8 mouse cellular contexts compared by ENCODE assay signal in genomic region chr6:119387801-119388649, GRCm38 (mm10). TPM values are rescaled to one million over a fixed set of nuclear protein-coding genes. Genes with fewer than 3 reads are reported as not detected.
DNase-seq lines count a peak whose midpoint lies in the region; ATAC-seq lines count a peak whose summit lies in the region.

No protein-coding gene starts in this region.

- peak overlapping the region; percentile 89 for H3K9ac ChIP-seq in forebrain, embryonic 16.5 days (replicated peaks; ENCODE audit: low read depth, low read length)
- peak overlapping the region; percentile 84 for H3K9ac ChIP-seq in hindbrain, embryonic 14.5 days
- H3K9ac ChIP-seq in midbrain, embryonic 14.5 days (replicated peaks; ENCODE audit: low read length), result peak overlapping the region; percentile 86
- H3K9ac ChIP-seq in stomach, embryonic 16.5 days (ENCODE audit: low read length), result peak overlapping the region; percentile 98

- H3K4me2 ChIP-seq in forebrain, embryonic 16.5 days (ENCODE audit: low read length), result peak overlapping the region; percentile 80
- peak overlapping the region; percentile 90 for H3K4me2 ChIP-seq in hindbrain, embryonic 14.5 days (replicated peaks)
- peak overlapping the region; percentile 62 for H3K4me2 ChIP-seq in midbrain, embryonic 14.5 days (ENCODE audit: low read length)
- H3K4me2 ChIP-seq in stomach, embryonic 16.5 days (ENCODE audit: low read depth, low read length), result peak overlapping the region; percentile 92

- H3K9me3 ChIP-seq in forebrain, embryonic 16.5 days (ENCODE audit: control insufficient read depth, low read length), result no peaks in the 10 kb centered on the region
- H3K9me3 ChIP-seq in hindbrain, embryonic 14.5 days (ENCODE audit: control insufficient read depth, low read length), result no peaks in the 10 kb centered on the region
- H3K9me3 ChIP-seq in limb, embryonic 10.5 days (replicated peaks), result no peaks in the 10 kb centered on the region
- no peaks in the 10 kb centered on the region for H3K9me3 ChIP-seq in midbrain, embryonic 14.5 days (ENCODE audit: control insufficient read depth, low read length)
- H3K9me3 ChIP-seq in stomach, embryonic 16.5 days (replicated peaks; ENCODE audit: control insufficient read depth, low read length), result no peaks in the 10 kb centered on the region

- WGBS in forebrain, embryonic 16.5 days, result under 1% methylated on average over 32 of the region's 76 CpGs
- 1% methylated on average over 25 of the region's 76 CpGs for WGBS in hindbrain, embryonic 14.5 days
- whole genome bisulfite sequencing in limb, embryonic 10.5 days, result 2% methylated on average over 49 of the region's 76 CpGs
- WGBS in midbrain, embryonic 14.5 days, result 1% methylated on average over 56 of the region's 76 CpGs
- under 1% methylated on average over 36 of the region's 76 CpGs for WGBS in stomach, embryonic 16.5 days

- no peaks in the 10 kb centered on the region for H3K36me3 ChIP-seq in forebrain, embryonic 16.5 days (ENCODE audit: control insufficient read depth, insufficient read depth)
- no peaks in the 10 kb centered on the region for H3K36me3 ChIP-seq in hindbrain, embryonic 14.5 days (replicated peaks; ENCODE audit: control insufficient read depth, insufficient read depth)
- no peaks in the 10 kb centered on the region for H3K36me3 ChIP-seq in limb, embryonic 10.5 days
- H3K36me3 ChIP-seq in midbrain, embryonic 14.5 days (ENCODE audit: control insufficient read depth, insufficient read depth, low read length), result no peaks in the 10 kb centered on the region
- no peaks in the 10 kb centered on the region for H3K36me3 ChIP-seq in stomach, embryonic 16.5 days (ENCODE audit: control insufficient read depth, insufficient read depth, low read length)

- no peaks in the 10 kb centered on the region for H3K27me3 ChIP-seq in forebrain, embryonic 16.5 days (replicated peaks; ENCODE audit: control insufficient read depth, insufficient read depth, low read length)
- no peaks in the 10 kb centered on the region for H3K27me3 ChIP-seq in hindbrain, embryonic 14.5 days (ENCODE audit: control insufficient read depth, insufficient read depth, low read length)
- no peaks in the 10 kb centered on the region for H3K27me3 ChIP-seq in limb, embryonic 10.5 days (ENCODE audit: low read depth, poor library complexity, severe bottlenecking)
- no peaks in the 10 kb centered on the region for H3K27me3 ChIP-seq in midbrain, embryonic 14.5 days (ENCODE audit: control insufficient read depth, insufficient read depth, low read length)
- no peaks in the 10 kb centered on the region for H3K27me3 ChIP-seq in stomach, embryonic 16.5 days (ENCODE audit: control insufficient read depth, insufficient read depth, low read length)

- H3K4me3 ChIP-seq in forebrain, embryonic 16.5 days (replicated peaks; ENCODE audit: low read length), result peak overlapping the region; percentile 84
- peak overlapping the region; percentile 77 for H3K4me3 ChIP-seq in hindbrain, embryonic 14.5 days (replicated peaks; ENCODE audit: low read length)
- H3K4me3 ChIP-seq in limb, embryonic 10.5 days, result peak overlapping the region; percentile 92
- H3K4me3 ChIP-seq in midbrain, embryonic 14.5 days (replicated peaks; ENCODE audit: low read depth, low read length), result peak overlapping the region; percentile 84
- H3K4me3 ChIP-seq in stomach, embryonic 16.5 days (replicated peaks; ENCODE audit: low read length), result peak overlapping the region; percentile 82

- intact Hi-C loops in left cerebral cortex, postnatal 4 days (cut with DNase I), result no loop called here

- H3K4me1 ChIP-seq in forebrain, embryonic 16.5 days (replicated peaks; ENCODE audit: control insufficient read depth, insufficient read depth, low read length), result peaks cover 20% of the 10 kb centered on the region
- peaks cover 28% of the 10 kb centered on the region for H3K4me1 ChIP-seq in hindbrain, embryonic 14.5 days (replicated peaks; ENCODE audit: control insufficient read depth, insufficient read depth, low read length)
- peaks cover 23% of the 10 kb centered on the region for H3K4me1 ChIP-seq in limb, embryonic 10.5 days
- peaks cover 21% of the 10 kb centered on the region for H3K4me1 ChIP-seq in midbrain, embryonic 14.5 days (ENCODE audit: control insufficient read depth, insufficient read depth, low read length)
- peaks cover 18% of the 10 kb centered on the region for H3K4me1 ChIP-seq in stomach, embryonic 16.5 days (ENCODE audit: control insufficient read depth, insufficient read depth, low read length)

- peak; percentile 75 for ATAC-seq in forebrain, embryonic 16.5 days
- ATAC-seq in hindbrain, embryonic 14.5 days (ENCODE audit: low FRiP score), result peak; percentile 81
- peak; percentile 83 for ATAC-seq in midbrain, embryonic 14.5 days (ENCODE audit: low FRiP score, low TSS enrichment)
- ATAC-seq in stomach, embryonic 16.5 days (ENCODE audit: insufficient read depth, low FRiP score), result peak; percentile 80

- peak overlapping the region; percentile 78 for H3K27ac ChIP-seq in forebrain, embryonic 16.5 days (ENCODE audit: low read length)
- H3K27ac ChIP-seq in hindbrain, embryonic 14.5 days, result peak overlapping the region; percentile 95
- H3K27ac ChIP-seq in limb, embryonic 10.5 days, result peak overlapping the region; percentile 96
- H3K27ac ChIP-seq in midbrain, embryonic 14.5 days (replicated peaks; ENCODE audit: low read depth, low read length), result peak overlapping the region; percentile 93
- peak overlapping the region; percentile 89 for H3K27ac ChIP-seq in stomach, embryonic 16.5 days (ENCODE audit: low read length)

- peak; percentile 12 to 35 for DNase-seq in left cerebral cortex, adult 8-10 months (ENCODE audit: low spot score in 2 of 2)
- DNase-seq in left cerebral cortex, postnatal 4 days, result no peak
- DNase-seq in cerebellum, adult 11 months, result peak; percentile 33
- peak; percentile 42 for DNase-seq in hindbrain, embryonic 14.5 days (ENCODE audit: low spot score)
- DNase-seq in limb, embryonic 10.5 days (ENCODE audit: low spot score), result no peak
- DNase-seq in midbrain, embryonic 14.5 days, result no peak

RNA-seq across cellular contexts. Expression of gene Adipor2, which starts 29.5 kb away (rescaled TPM):
- 10 to 100 TPM; 41.3 to 48.9 (median 44.7) TPM for total RNA-seq in left cerebral cortex, adult 8-10 months (2022)
- 10 to 100 TPM; 39.5 to 40.2 TPM for total RNA-seq in left cerebral cortex, postnatal 4 days (2021)
- 40.9 and 47.4 TPM in 2 replicates for polyA plus RNA-seq in forebrain, embryonic 16.5 days (2015; fragmentation: Nextera tagmentation; extraction: Ambion mirVana)
- 27.3 and 27.8 TPM in 2 replicates for polyA plus RNA-seq in hindbrain, embryonic 14.5 days (2014; fragmentation: Nextera tagmentation; extraction: Ambion mirVana)
- 27.8 and 29.4 TPM in 2 replicates for polyA plus RNA-seq in limb, embryonic 10.5 days (2016; fragmentation: Nextera tagmentation; extraction: Ambion mirVana)
- polyA plus RNA-seq in midbrain, embryonic 14.5 days (2014; fragmentation: Nextera tagmentation; extraction: Ambion mirVana), result 31.9 and 33.5 TPM in 2 replicates
- polyA plus RNA-seq in stomach, embryonic 16.5 days (2015; fragmentation: Nextera tagmentation; extraction: Ambion mirVana), result 45.5 and 48.9 TPM in 2 replicates

RNA-seq across cellular contexts. Expression of gene Lrtm2, which starts 57.5 kb away (rescaled TPM):
- 10 to 100 TPM; 65.9 to 70.9 (median 70.2) TPM for total RNA-seq in left cerebral cortex, adult 8-10 months (2022)
- total RNA-seq in left cerebral cortex, postnatal 4 days (2021), result 10 to 100 TPM; 21.5 to 22.5 TPM
- polyA plus RNA-seq in forebrain, embryonic 16.5 days (2015; fragmentation: Nextera tagmentation; extraction: Ambion mirVana), result 4.5 and 7.9 TPM in 2 replicates
- 7.8 and 13.2 TPM in 2 replicates for polyA plus RNA-seq in hindbrain, embryonic 14.5 days (2014; fragmentation: Nextera tagmentation; extraction: Ambion mirVana)
- polyA plus RNA-seq in limb, embryonic 10.5 days (2016; fragmentation: Nextera tagmentation; extraction: Ambion mirVana), result not detected in 2 replicates
- 6.5 and 10.5 TPM in 2 replicates for polyA plus RNA-seq in midbrain, embryonic 14.5 days (2014; fragmentation: Nextera tagmentation; extraction: Ambion mirVana)
- 0.22 and 0.65 TPM in 2 replicates for polyA plus RNA-seq in stomach, embryonic 16.5 days (2015; fragmentation: Nextera tagmentation; extraction: Ambion mirVana)

Comparison
In these comparisons a context has a peak if more than half of its experiments do, and no peak if none do; other contexts are left out.
1. DNase-seq: peak in left cerebral cortex, adult 8-10 months (2 of 2), cerebellum, adult 11 months (single experiment) and hindbrain, embryonic 14.5 days (single experiment); none in left cerebral cortex, postnatal 4 days (single experiment), limb, embryonic 10.5 days (single experiment) and midbrain, embryonic 14.5 days (single experiment).
2. Peak in every context shown above with its lines, with median percentiles within 50 percentile points of each other: ATAC-seq, H3K27ac ChIP-seq, H3K4me2 ChIP-seq, H3K4me3 ChIP-seq and H3K9ac ChIP-seq.